Mouse (Mus musculus): ENCODE measurements at regions not wholly inside any gene's neighbourhood (a gene's known extent, or its start where the extent isn't known, plus 50 kb on each side); places are given as distances from the start of the nearest gene placed in this dataset.

DNA sequence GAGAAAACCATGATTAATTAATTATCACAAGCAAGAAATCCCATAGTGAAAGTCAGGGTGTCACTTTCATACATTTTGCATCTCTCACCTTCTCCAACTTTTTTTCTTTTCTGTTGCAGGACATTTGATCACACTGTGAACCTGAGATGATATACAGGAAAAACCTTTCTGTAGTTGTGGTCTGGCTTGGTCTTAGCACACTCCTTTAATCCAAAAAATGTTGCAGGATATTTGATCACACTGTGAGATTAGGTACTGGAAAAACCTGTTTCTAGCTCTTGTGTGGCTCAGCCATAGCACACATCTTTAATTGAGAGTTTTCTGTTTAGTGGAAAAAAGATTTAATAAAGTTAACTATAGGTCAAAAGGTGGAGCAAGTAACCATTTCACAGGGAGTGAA is 645.6 kb upstream of the Zfp804a start:
- DNase-seq = no peak

DNA sequence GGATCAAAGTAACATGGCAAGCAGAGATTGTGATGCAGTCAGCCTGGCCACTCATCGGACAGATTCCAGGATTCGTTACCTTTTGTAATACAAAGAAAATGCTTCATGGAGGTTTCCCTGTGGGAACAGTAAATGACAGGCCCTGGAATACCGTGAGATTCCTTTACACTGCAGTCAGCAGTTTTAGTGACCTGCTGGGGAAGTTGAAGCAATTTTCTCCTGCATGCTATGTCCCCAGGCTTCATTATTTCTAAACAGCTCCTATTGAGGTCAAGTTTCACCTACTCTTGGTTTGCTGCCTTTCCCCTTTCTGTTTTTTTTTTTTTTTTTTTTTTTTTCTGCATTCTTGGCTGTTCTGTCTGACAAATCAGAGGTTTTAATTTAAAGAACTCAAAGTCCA is 641.3 kb upstream of the Zfp804a start:
- DNase-seq = no peak

DNA sequence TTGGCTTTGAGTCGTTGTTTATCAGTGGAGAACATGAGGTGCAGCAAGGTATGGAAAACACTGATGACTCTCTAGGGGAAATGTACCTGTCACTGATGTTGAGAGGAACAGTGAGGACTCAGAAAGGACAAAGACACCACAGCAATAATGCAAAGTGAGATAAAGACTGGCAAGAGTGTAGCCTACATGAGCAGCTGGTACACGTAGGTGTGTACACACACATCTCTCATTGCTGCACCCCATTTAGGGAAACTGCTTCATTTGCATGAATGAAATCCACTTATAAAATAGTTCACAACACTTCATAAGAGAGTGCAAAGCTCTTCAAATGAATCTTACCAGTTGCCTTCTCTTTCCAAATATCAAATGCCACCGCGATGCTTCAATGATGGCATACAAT is 621.6 kb upstream of the Zfp804a start:
- DNase-seq = no peak

DNA sequence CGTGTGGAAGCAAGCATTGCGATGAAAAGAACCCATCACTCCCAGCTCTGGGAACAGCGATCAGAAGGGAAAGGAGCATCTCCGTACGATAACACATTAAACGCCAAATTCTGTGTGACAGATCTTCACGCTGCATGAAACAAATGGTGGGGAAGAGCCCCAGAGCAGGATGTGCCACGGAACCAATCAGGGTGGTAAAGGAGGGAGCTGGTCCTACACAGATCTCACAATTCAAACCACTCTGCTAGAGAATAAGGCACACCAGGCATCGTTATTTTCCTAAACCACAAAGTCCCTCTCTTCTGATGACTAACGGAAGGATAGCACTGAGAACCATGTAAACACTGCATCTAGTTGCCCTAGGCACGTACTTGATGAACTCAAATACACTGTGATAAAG is 613.9 kb upstream of the Zfp804a start:
- DNase-seq = no peak

DNA sequence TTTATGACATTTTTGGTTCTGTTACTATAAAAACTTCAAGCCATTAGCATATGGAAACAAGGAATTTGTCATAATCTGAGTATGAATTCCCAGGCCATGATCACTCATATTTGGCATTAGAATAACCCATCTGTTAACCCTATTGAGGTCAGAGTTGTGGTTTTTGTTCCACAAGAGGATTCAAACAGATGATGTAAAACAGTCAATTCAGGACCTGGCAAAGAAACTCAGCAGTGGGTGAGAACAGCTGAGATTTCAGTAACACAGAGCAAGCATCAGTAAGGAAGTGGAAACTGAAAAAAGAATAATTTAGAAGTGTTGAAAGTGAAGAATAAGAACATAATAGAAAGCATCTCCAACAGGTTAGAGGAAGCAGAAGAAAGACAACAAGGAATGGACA is 612.1 kb upstream of the Zfp804a start:
- DNase-seq = no peak

DNA sequence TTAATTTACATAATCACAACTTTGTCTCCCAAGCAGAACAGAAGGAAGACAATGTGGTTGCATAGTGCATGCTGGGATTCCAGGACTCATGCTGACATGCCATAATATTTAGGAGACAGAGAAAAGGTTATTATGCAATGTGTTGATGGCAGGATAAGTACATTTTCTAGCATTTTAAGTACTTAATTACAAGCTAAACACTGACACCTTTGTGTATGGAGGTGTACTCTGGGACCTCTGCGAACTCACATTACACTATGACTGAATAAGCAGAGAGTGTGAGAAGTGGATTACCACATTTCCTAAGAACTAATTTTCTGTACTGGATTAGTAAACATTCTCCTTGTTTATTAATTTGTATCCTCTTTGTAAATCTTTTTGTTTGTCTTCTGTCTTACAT is 602.5 kb upstream of the Zfp804a start:
- no peak for DNase-seq

DNA sequence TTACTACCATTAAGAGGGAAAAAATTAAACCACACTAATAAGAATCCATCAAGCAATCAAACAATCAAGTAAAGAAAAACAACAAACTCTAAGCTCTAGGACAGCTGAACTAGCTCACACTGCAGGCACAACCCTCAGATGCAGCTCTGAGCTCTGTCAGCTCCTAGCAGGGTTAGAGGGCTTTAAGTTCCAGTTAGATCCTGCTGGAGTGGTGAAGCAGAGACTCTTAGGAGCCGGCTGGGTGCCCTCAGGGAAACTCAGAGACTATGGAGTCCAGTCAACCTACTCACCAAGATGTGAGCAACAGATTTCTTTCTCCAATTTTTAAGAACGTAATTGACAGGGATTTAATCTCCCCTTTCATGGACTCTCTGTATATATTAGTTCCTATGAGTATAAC is 564.2 kb upstream of the Zfp804a start:
- DNase-seq = no peak

DNA sequence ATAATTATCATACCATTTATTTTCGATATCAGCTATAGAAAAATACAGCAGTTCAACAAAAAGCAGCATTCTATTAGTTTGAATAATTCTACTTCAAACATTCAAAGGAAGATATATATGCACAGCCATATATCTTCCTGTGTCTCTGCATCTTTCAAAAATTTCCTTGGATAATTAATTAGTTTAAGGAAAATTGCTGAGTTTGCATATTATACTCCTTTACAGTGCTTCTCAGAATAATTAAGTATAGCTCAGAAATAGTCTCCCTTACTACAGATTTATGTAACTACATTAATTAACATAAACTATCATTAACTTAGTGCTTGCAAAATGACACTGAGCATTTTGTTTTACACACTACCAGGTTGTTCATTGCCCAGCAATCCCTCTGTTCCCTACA is 546.0 kb upstream of the Zfp804a start:
- no peak for DNase-seq

DNA sequence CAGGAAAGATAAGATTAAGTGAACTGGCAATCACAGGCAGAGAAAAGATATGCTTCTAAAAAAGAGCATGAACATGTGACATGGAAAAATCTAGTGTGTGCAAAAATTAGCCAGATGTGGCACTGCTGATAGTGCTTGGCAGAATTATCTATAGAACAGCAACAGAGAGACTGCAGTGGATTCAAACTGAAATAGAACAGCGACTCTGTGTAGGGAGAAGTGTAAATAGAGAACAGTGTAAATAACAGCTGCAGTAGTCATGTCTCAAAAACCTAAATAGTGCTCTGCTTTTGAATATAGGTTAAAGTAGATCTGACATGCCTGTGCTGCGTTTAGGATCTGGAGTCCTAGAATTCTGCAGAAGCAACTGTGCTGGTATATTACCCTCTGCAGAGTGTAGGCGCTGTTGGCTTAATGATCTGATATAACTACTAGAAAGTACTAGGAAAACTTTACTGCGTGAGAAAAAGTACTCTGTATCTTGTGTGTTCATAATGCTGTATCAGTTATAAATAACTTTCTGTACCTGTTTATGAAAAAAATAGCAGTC is 539.9 kb upstream of the Zfp804a start:
- no peak for DNase-seq

DNA sequence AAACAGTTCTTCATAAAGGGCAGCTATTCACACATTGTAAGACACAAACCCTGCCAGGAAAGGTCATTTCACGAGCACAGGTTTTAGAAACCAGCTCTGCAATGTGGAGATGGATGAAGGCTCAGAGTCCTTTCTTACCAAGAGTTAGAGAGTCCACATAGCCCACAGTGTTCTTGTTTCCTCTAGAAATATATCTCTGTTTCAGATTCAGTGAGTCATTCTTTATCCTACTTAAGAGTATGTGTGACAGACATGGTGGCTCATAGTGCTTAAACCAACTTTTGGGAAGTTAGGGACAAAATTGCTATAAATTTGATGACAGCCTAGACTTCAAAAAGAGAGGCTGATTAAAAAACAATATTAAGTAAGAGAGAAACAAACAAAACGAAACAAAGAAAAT is 514.9 kb upstream of the Zfp804a start:
- DNase-seq = no peak

DNA sequence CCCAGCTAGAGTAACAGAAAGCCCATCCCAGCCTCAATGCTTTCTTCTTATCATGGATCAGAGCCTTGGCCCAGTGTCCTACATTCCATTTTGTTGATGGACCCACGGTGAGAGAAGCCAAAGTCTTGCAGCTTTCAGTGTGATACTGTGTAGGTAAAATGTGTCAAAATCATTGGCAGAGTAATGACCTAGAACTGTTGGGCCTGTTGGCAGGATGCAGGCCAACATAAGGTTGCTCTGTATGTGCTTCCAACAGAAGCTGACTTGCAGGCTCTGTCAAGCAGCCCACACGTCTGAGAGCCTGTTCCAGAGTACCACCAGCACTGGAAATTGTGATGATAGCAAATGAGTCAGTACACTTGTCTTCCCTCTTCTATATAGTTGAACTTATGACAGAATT is 503.9 kb upstream of the Zfp804a start:
- peak; percentile 16 to 46 for DNase-seq

DNA sequence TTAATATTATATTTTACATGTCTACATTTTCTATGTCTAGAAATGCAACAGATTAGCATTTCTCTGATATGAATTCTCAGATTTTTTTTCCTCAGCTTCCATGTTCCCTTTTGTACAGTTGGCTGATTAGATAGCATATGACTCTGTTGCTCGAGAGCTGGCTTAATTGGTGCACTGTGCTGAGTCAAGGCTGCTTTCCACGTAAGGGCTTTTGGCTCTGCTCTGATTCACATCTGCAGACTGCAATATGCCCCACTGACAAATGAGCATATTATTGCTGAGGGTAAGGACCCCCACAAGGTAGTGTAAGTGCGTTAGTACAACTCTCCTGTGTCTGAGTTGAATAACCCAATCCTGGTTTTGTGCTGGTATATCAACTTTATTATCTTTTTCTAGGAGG is 470.9 kb upstream of the Zfp804a start:
- no peak for DNase-seq
